Mouse (Mus musculus): ENCODE measurements at regions not wholly inside any gene's neighbourhood (a gene's known extent, or its start where the extent isn't known, plus 50 kb on each side); places are given as distances from the start of the nearest gene placed in this dataset.

GRCm38 (mm10) chr13:16453234-16453633 lies 441.6 kb downstream of the Inhba start:
- TF ChIP-seq CTCF (IDR thresholded peaks at IDR 0.05; ENCODE audit: borderline replicate concordance, insufficient read depth, low read length), result no peak
- TF ChIP-seq POLR2A (IDR thresholded peaks at IDR 0.05; ENCODE audit: low read depth, low read length), result no peak
